Mouse (Mus musculus) forebrain, embryonic 13.5 days (tissue): ENCODE results near the gene Atp5s. TPM values are rescaled to one million over a fixed set of nuclear protein-coding genes. Genes with fewer than 3 reads are reported as not detected.

Source experiments
- ATAC-seq: fragments of 200-750 bp; cut with Nextera tagmentation; 2 replicates; pipeline ENCODE4 v1.8.0; 2017
- H3K27ac ChIP-seq: fragments of 300-500 bp; sonication (generic); 2 replicates; pipeline ENCODE4 v1.5.1; 2015; ENCODE audit warnings: inconsistent platforms, mild to moderate bottlenecking, moderate library complexity
- H3K27me3 ChIP-seq: fragments of 300-500 bp; sonication (generic); 2 replicates; pipeline ENCODE4 v1.6.1; 2015; ENCODE audit warnings: mild to moderate bottlenecking, inconsistent platforms
- H3K36me3 ChIP-seq: fragments of 300-500 bp; sonication (generic); 2 replicates; pipeline ENCODE4 v1.6.1; 2015; ENCODE audit warnings: mild to moderate bottlenecking, inconsistent platforms; ENCODE audit not compliant: poor library complexity, severe bottlenecking
- H3K4me1 ChIP-seq: fragments of 300-500 bp; sonication (generic); 2 replicates; pipeline ENCODE4 v1.6.1; 2015; ENCODE audit warnings: inconsistent platforms
- H3K4me2 ChIP-seq: fragments of 300-500 bp; sonication (generic); 2 replicates; pipeline ENCODE4 v1.6.1; 2015; ENCODE audit warnings: inconsistent platforms, mild to moderate bottlenecking, moderate library complexity
- H3K4me3 ChIP-seq: fragments of 300-500 bp; sonication (generic); 2 replicates; pipeline ENCODE4 v1.5.1; 2015; ENCODE audit warnings: mild to moderate bottlenecking, inconsistent platforms
- H3K9ac ChIP-seq: fragments of 300-500 bp; sonication (generic); 2 replicates; pipeline ENCODE4 v1.6.1; 2015; ENCODE audit warnings: mild to moderate bottlenecking, inconsistent platforms
- H3K9me3 ChIP-seq: fragments of 300-500 bp; sonication (generic); replicated peaks from 2 replicates; pipeline ENCODE4 v1.6.1; 2016; ENCODE audit warnings: inconsistent platforms
- WGBS: fragments of 180-500 bp; shearing (Covaris S2); methylation state at CpG from one replicate; pipeline ENCODE4 v1.1.7; 2015; 5-methylcytosine and 5-hydroxymethylcytosine counted together
- polyA plus RNA-seq: library from polyadenylated mRNA; unstranded; fragments of >200 nt; fragmentation: Nextera tagmentation; extraction: Ambion mirVana; gene quantifications from 2 replicates; pipeline ENCODE4 v1.2.1, GENCODE M21; 2015

The Atp5s gene
- polyA plus RNA-seq, 1 experiment from 2014 or later = 19.5 TPM

DNA sequence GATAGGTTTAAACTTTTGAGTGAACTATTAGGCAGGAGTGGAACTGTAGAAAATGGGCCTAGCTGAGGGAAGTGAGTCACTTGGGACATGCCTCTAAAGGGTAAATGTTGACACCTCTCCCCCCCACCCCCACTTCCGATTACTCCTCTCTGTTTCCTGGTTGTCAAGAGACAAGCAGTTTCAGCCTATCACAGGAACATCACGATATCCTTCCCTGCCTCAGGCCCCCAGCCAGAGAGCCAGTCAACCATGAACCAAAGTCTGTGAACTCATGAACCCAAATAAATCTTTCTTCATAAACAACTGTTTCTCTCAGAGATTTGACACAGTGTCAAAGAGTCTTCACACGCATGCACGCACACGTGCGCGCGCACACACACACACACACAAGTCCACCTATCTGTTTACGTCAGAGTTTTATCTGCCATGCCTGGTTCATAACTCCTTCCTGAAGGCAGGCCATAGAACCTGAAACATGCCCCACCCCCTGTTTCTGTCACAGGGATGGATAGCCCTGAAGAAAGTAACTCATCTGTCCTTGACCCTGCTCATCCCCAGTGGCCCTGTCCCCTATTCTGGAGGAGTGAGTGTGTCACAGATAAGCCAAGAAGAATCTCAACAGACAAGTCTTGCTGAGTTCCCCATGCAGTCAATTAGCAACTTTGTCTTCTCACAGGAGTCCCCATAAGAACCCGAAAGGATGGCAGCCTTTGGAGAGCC is 41.6 kb downstream of the Atp5s start:
- no peak overlapping the region for H3K9ac ChIP-seq
- H3K4me1 ChIP-seq = peaks cover 25% of the 10 kb centered on the region
- WGBS = 88% methylated on average over 10 of the region's 10 CpGs
- H3K9me3 ChIP-seq = no peaks in the 10 kb centered on the region
- ATAC-seq = no peak
- no peaks in the 10 kb centered on the region for H3K27me3 ChIP-seq
- H3K36me3 ChIP-seq = no peaks in the 10 kb centered on the region
- no peak overlapping the region for H3K4me3 ChIP-seq
- no peak overlapping the region for H3K27ac ChIP-seq
- H3K4me2 ChIP-seq = no peak overlapping the region

- no peak overlapping the region for H3K4me3 ChIP-seq
- H3K9ac ChIP-seq = no peak overlapping the region
- H3K4me2 ChIP-seq = 0 out of 2 replicates have a peak overlapping the region, but pooled peaks have one; percentile 8
- peaks cover 25% of the 10 kb centered on the region for H3K4me1 ChIP-seq
- H3K9me3 ChIP-seq = no peaks in the 10 kb centered on the region
- WGBS = 15% methylated on average over 9 of the region's 9 CpGs
- H3K36me3 ChIP-seq = no peaks in the 10 kb centered on the region
- peak; percentile 48; the same call in 1 of the 2 replicates for ATAC-seq
- no peaks in the 10 kb centered on the region for H3K27me3 ChIP-seq
- 0 out of 2 replicates have a peak overlapping the region, but pooled peaks have one; percentile 25 for H3K27ac ChIP-seq
These were observed 42.9 kb downstream of the Atp5s start for GRCm38 (mm10) chr12:69767476-69768258.

- Histone ChIP-seq H3K36me3 (no peaks in the 10 kb centered on the region), H3K27me3 (no peaks in the 10 kb centered on the region), H3K27ac (no peak overlapping the region), H3K9me3 (no peaks in the 10 kb centered on the region), H3K4me3 (no peak overlapping the region), H3K9ac (no peak overlapping the region), H3K4me1 (peaks cover 25% of the 10 kb centered on the region), H3K4me2 (no peak overlapping the region)
- WGBS = 85% methylated on average over 2 of the region's 2 CpGs
- no peak for ATAC-seq
These were observed 44.1 kb downstream of the Atp5s start for GRCm38 (mm10) chr12:69768841-69769240.

DNA sequence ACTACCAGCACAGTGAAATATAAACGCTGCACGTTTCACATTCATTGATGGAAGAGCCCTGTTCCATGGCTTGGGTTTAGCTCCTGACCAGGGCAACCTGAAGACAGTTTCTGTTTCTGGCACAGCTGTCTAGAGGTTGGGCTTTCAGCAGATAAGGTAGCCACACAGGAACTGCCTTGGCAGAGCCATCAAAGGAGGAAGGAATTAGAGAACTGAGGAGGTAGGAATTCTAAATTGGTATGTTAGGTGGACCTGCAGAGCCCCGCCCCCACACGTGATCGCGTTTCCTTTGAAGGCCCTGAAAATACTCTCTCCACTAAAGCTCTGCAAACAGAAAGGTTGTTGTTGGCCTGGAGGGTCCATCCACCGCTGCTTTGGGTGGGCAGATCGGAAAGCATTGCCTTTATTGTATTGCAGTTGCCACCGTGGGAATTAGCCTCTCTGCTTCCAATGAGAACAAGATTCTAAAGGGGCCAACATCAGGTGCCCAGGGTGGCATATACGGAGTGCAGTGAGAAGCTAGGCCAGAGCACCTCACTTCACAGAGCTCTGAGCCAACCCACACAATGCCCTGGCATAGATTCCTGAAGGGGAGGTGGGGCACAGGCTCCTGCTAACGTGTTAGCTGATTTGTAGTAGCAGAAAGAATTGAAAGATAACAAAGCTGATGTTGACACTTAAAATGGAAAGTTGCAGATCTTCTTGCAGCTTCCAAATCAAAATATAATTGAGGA is 52.0 kb downstream of the Atp5s start:
- no peak overlapping the region for H3K4me2 ChIP-seq
- no peak overlapping the region for H3K9ac ChIP-seq
- H3K27me3 ChIP-seq = no peaks in the 10 kb centered on the region
- no peaks in the 10 kb centered on the region for H3K4me1 ChIP-seq
- no peaks in the 10 kb centered on the region for H3K9me3 ChIP-seq
- WGBS = 73% methylated on average over 11 of the region's 11 CpGs
- H3K4me3 ChIP-seq = no peak overlapping the region
- ATAC-seq = no peak
- H3K27ac ChIP-seq = no peak overlapping the region
- no peaks in the 10 kb centered on the region for H3K36me3 ChIP-seq

DNA sequence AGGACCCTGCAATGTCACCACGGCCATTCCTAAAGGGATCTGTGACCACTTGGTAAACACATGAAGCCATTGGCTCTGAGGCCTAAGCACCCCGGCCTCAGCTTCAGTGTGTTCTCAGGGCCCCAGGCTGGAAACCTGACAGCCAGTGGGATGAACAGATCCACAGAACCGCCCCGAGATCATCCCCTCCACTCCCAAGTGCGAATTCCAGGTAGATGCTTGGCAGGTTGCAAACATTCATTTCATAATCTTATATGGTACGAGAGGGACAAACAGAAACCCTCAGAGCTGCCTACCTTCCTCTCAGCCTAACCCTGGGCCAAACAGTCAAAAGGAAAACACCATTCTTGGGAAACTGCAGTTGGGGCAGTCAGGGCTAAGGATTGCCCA is 52.6 kb downstream of the Atp5s start:
- WGBS = 89% methylated on average over 6 of the region's 6 CpGs
- no peak for ATAC-seq
- H3K4me1 ChIP-seq = no peaks in the 10 kb centered on the region

GRCm38 (mm10) chr12:69777957-69778356 is 53.2 kb downstream of the Atp5s start:
- no peaks in the 10 kb centered on the region for H3K4me1 ChIP-seq
- no peak overlapping the region for H3K27ac ChIP-seq
- no peak overlapping the region for H3K4me2 ChIP-seq
- 70% methylated on average over 2 of the region's 2 CpGs for WGBS
- H3K9me3 ChIP-seq = no peaks in the 10 kb centered on the region
- ATAC-seq = no peak
- no peaks in the 10 kb centered on the region for H3K36me3 ChIP-seq
- H3K27me3 ChIP-seq = no peaks in the 10 kb centered on the region
- no peak overlapping the region for H3K4me3 ChIP-seq
- no peak overlapping the region for H3K9ac ChIP-seq

More for the DNA sequence above, 52.6 kb downstream of the Atp5s start:
- Histone ChIP-seq H3K27ac (no peak overlapping the region), H3K36me3 (no peaks in the 10 kb centered on the region), H3K9ac (no peak overlapping the region), H3K27me3 (no peaks in the 10 kb centered on the region), H3K4me3 (no peak overlapping the region), H3K9me3 (no peaks in the 10 kb centered on the region), H3K4me2 (no peak overlapping the region)

DNA sequence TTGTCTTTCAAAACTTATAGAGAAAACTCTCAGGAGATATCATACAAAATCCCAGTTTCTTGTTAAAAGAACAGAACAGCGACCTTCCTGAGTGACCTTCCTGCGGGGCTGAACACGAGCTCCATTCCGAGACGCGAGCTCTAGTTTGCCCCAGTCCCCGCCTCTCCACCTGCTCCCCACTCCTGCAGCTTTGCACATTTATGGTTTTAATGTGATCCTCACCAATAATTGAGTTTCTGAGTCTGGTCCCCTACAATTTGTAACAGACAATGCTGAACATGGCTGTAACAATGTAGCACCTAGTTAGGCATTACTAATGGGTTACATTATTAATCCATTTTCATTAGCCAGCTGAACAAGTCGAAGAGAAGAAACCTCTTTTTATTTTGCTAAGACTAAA is 56.7 kb downstream of the Atp5s start:
- H3K4me2 ChIP-seq = no peak overlapping the region
- no peak for ATAC-seq
- H3K36me3 ChIP-seq = no peaks in the 10 kb centered on the region
- H3K4me1 ChIP-seq = no peaks in the 10 kb centered on the region
- 76% methylated on average over 8 of the region's 8 CpGs for WGBS
- H3K27ac ChIP-seq = no peak overlapping the region
- no peak overlapping the region for H3K4me3 ChIP-seq
- no peak overlapping the region for H3K9ac ChIP-seq
- H3K9me3 ChIP-seq = no peaks in the 10 kb centered on the region
- no peaks in the 10 kb centered on the region for H3K27me3 ChIP-seq

DNA sequence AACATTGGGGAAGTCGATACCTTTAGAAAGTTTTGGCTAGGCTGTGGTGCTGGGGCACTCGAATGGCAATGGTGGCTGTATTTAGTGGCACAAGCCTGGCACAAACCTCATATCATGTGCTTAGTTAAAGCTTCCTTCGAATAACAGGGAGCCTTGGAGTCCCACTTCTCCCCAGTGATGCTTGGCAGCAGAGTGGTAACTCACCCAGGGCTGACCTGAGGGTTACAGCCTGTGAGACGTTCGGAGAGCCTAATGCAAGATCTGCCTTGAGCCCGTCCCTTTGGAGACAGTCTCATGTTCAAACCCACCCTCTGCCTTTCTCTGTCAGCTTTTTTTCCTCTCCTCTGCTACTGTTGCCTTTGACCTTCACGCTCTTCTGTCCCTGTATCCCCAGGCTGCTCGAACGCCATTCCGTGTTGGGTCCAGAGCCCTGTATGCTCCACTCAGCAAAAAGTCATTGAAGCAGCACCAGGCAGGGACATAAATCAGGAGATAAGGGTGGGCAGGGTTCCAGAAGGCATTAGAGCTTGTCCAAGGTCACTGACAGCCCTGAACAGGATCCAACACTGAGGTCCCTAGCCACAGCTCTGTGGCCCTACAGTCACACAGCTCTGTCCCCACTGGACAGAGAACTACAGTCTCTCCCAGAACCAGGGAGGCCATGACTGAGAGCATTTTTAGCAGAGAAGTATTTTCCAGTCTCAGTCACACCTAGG is 57.3 kb downstream of the Atp5s start:
- no peaks in the 10 kb centered on the region for H3K36me3 ChIP-seq
- 87% methylated on average over 10 of the region's 10 CpGs for WGBS

DNA sequence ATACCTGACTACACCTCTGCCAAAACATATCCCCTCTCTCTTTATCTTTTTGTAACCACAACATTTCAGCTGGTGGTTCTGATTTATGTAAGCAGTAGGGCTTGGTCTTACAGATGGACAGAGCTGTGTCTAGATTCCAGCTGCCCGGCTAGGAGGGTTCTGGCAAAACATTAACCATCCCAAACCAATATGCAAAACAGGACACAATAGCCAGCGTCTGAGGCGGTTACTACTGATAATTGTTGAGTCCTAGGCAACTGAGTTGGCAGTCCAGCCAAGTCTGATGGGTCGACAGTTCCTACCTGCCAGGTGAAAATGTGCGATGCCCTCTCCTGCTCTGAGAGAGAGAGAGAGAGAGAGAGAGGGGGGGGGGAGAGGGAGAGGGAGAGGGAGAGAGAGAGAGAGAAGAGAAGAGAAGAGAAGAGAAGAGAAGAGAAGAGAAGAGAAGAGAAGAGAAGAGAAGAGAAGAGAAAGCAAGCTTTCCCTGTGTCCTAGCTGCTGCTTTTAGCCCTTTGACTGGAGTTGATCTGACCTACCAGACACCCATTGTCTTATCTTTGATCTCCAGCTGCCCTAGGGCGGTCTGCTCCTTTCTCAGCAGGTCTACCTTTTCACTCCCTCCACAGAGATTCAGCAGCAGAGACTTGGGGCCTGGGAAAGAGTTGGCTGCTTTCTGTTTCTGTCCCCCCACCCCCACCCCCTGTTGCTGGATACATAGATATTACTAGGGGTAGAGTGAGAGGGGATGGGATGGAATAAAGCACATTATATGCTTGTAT is 58.7 kb downstream of the Atp5s start:
- Histone ChIP-seq H3K4me2 (no peak overlapping the region), H3K9ac (no peak overlapping the region), H3K27me3 (no peaks in the 10 kb centered on the region), H3K4me1 (no peaks in the 10 kb centered on the region), H3K36me3 (no peaks in the 10 kb centered on the region), H3K27ac (no peak overlapping the region), H3K4me3 (no peak overlapping the region), H3K9me3 (no peaks in the 10 kb centered on the region)
- no peak for ATAC-seq
- 59% methylated on average over 6 of the region's 6 CpGs for WGBS

More for the DNA sequence above, 57.3 kb downstream of the Atp5s start:
- Histone ChIP-seq H3K27me3 (no peaks in the 10 kb centered on the region), H3K9ac (no peak overlapping the region; the same call in 1 of the 2 replicates), H3K9me3 (no peaks in the 10 kb centered on the region), H3K27ac (no peak overlapping the region), H3K4me2 (no peak overlapping the region), H3K4me1 (no peaks in the 10 kb centered on the region), H3K4me3 (no peak overlapping the region)
- no peak for ATAC-seq

- H3K27me3 ChIP-seq = peaks cover 5% of the 10 kb centered on the region; the same call in 1 of the 2 replicates
- peaks cover 7% of the 10 kb centered on the region for H3K4me1 ChIP-seq
- no peaks in the 10 kb centered on the region for H3K9me3 ChIP-seq
- no peak overlapping the region for H3K9ac ChIP-seq
- no peak overlapping the region for H3K27ac ChIP-seq
- no peak overlapping the region for H3K4me3 ChIP-seq
- H3K4me2 ChIP-seq = no peak overlapping the region
- H3K36me3 ChIP-seq = no peaks in the 10 kb centered on the region
- WGBS = 89% methylated on average over 9 of the region's 9 CpGs
- no peak for ATAC-seq
These were observed 60.7 kb downstream of the Atp5s start for GRCm38 (mm10) chr12:69785471-69785870.

DNA sequence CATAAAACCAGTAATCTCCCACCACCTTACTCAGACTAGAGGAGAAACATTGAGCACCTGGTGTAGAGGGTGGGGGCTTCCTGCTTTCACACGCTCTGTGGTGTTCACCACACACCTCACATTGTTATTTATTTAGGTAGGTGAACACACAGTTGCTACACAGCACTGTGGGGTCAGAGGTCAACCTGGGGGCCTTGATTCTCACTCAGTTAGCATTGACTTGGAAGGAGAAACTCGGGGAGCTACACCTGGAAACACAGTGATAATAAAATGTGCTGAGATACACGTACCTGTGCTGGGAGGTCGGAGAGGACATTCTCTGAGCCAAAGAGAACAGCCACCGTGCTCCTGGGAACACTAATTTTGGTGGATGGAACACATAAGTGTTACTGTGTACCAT is 63.6 kb downstream of the Atp5s start:
- no peak for ATAC-seq
- Histone ChIP-seq H3K9ac (no peak overlapping the region), H3K4me2 (no peak overlapping the region), H3K4me1 (peaks cover 15% of the 10 kb centered on the region), H3K36me3 (no peaks in the 10 kb centered on the region), H3K4me3 (no peak overlapping the region), H3K27ac (no peak overlapping the region), H3K27me3 (peaks cover 5% of the 10 kb centered on the region; the same call in 1 of the 2 replicates), H3K9me3 (no peaks in the 10 kb centered on the region)
- 91% methylated on average over 5 of the region's 5 CpGs for WGBS
